Mouse (Mus musculus) liver, postnatal 0 days (tissue): Measurements from ENCODE around the gene Gcgr. TPM values are rescaled to one million over a fixed set of nuclear protein-coding genes. Genes with fewer than 3 reads are reported as not detected.

Experiments
- ATAC-seq: fragments of 200-750 bp; cut with Nextera tagmentation; 2 replicates; pipeline ENCODE4 v1.8.0; 2017; ENCODE audit warnings: mild to moderate bottlenecking, moderate library complexity
- DNase-seq: peaks from one replicate; pipeline ENCODE4 v3.0.0-alpha.2; 2016
- H3K27ac ChIP-seq: fragments of 300-500 bp; sonication (generic); 2 replicates; pipeline ENCODE4 v1.5.1; 2014; ENCODE audit warnings: antibody characterized with exemption, moderate library complexity, mild to moderate bottlenecking, low read depth
- H3K27me3 ChIP-seq: fragments of 300-500 bp; sonication (generic); 2 replicates; pipeline ENCODE4 v1.6.1; 2014; ENCODE audit warnings: low read length, control low read depth, mixed read lengths; ENCODE audit not compliant: insufficient read depth
- H3K36me3 ChIP-seq: fragments of 300-500 bp; sonication (generic); replicated peaks from 2 replicates; pipeline ENCODE4 v1.6.1; 2014; ENCODE audit warnings: mild to moderate bottlenecking, control low read depth, low read length, moderate library complexity, mixed read lengths; ENCODE audit not compliant: insufficient read depth
- H3K4me1 ChIP-seq: fragments of 300-500 bp; sonication (generic); 2 replicates; pipeline ENCODE4 v1.6.1; 2014; ENCODE audit warnings: antibody characterized with exemption, mild to moderate bottlenecking, control low read depth; ENCODE audit not compliant: insufficient read depth
- H3K4me2 ChIP-seq: fragments of 300-500 bp; sonication (generic); 2 replicates; pipeline ENCODE4 v1.6.1; 2014; ENCODE audit warnings: low read depth, mild to moderate bottlenecking, low read length, moderate library complexity, mixed read lengths
- H3K4me3 ChIP-seq: fragments of 300-500 bp; sonication (generic); 2 replicates; pipeline ENCODE4 v1.5.1; 2014; ENCODE audit warnings: low read depth, low read length
- H3K9ac ChIP-seq: fragments of 300-500 bp; sonication (generic); replicated peaks from 2 replicates; pipeline ENCODE4 v1.6.1; 2014; ENCODE audit warnings: mild to moderate bottlenecking, moderate library complexity
- H3K9me3 ChIP-seq: fragments of 300-500 bp; sonication (generic); 2 replicates; pipeline ENCODE4 v1.6.1; 2016; ENCODE audit warnings: mild to moderate bottlenecking, control low read depth, low read length, mixed read lengths
- CTCF ChIP-seq: sonication (generic); IDR thresholded peaks from 2 replicates; pipeline ENCODE4 v1.5.1; 2016; ENCODE audit warnings: antibody characterized with exemption, low read depth
- EP300 ChIP-seq: IDR thresholded peaks from 2 replicates; pipeline ENCODE4 v1.6.1; 2016; ENCODE audit warnings: antibody characterized with exemption, low read depth, mild to moderate bottlenecking
- WGBS: fragments of 180-500 bp; shearing (Covaris S2); extraction: QIAGEN DNeasy Blood & Tissue Kit; methylation state at CpG from one replicate; pipeline ENCODE4 v1.1.7; 2014; ENCODE audit not compliant: insufficient replicate concordance; 5-methylcytosine and 5-hydroxymethylcytosine counted together
- polyA plus RNA-seq: library from polyadenylated mRNA; unstranded; fragments of >200 nt; fragmentation: Nextera tagmentation; extraction: Ambion mirVana; gene quantifications from 2 replicates; pipeline ENCODE4 v1.2.1, GENCODE M21; 2015

Gene Gcgr
- polyA plus RNA-seq, 1 experiment from 2014 or later = 66.9 TPM

GRCm38 (mm10) chr11:120522581-120522980, 7.9 kb upstream of the Gcgr start:
- WGBS = 74% methylated on average over 8 of the region's 8 CpGs
- no peak for ATAC-seq
- H3K36me3 ChIP-seq = no peaks in the 10 kb centered on the region
- no peak overlapping the region for H3K4me3 ChIP-seq
- TF ChIP-seq CTCF (no peak), EP300 (no peak)
- no peak for DNase-seq
- no peak overlapping the region for H3K4me2 ChIP-seq
- no peaks in the 10 kb centered on the region for H3K27me3 ChIP-seq
- no peaks in the 10 kb centered on the region for H3K9me3 ChIP-seq
- H3K27ac ChIP-seq = no peak overlapping the region
- no peak overlapping the region for H3K9ac ChIP-seq
- H3K4me1 ChIP-seq = peaks cover 18% of the 10 kb centered on the region

GRCm38 (mm10) chr11:120525959-120526358, 4.5 kb upstream of the Gcgr start:
- DNase-seq (peak; percentile 9), ATAC-seq (no peak)
- H3K4me3 ChIP-seq = no peak overlapping the region
- peak overlapping the region; percentile 70 for H3K27ac ChIP-seq
- no peak overlapping the region for H3K9ac ChIP-seq
- H3K4me1 ChIP-seq = peaks cover 28% of the 10 kb centered on the region
- no peak for TF ChIP-seq EP300
- TF ChIP-seq CTCF = no peak
- no peaks in the 10 kb centered on the region for H3K9me3 ChIP-seq
- 74% methylated on average over 2 of the region's 2 CpGs for WGBS
- peaks cover 23% of the 10 kb centered on the region for H3K27me3 ChIP-seq
- H3K36me3 ChIP-seq = no peaks in the 10 kb centered on the region
- H3K4me2 ChIP-seq = no peak overlapping the region

GRCm38 (mm10) chr11:120527690-120528354, 2.7 kb upstream of the Gcgr start:
- Histone ChIP-seq H3K27ac (peak overlapping the region; percentile 93), H3K36me3 (no peaks in the 10 kb centered on the region), H3K4me1 (peaks cover 31% of the 10 kb centered on the region), H3K9me3 (no peaks in the 10 kb centered on the region), H3K9ac (peak overlapping the region; percentile 7; the same call in 1 of the 2 replicates), H3K4me3 (no peak overlapping the region), H3K27me3 (peaks cover 38% of the 10 kb centered on the region), H3K4me2 (no peak overlapping the region)
- TF ChIP-seq EP300 = peak; percentile 50; the same call in 1 of the 2 replicates
- TF ChIP-seq CTCF = no peak
- 0 out of 2 replicates have a peak, but pooled peaks have one; percentile 9 for ATAC-seq
- DNase-seq = no peak
- 50% methylated on average over 9 of the region's 9 CpGs for WGBS

GRCm38 (mm10) chr11:120528903-120529302, 1.6 kb upstream of the Gcgr start:
- H3K9ac ChIP-seq = peak overlapping the region; percentile 68
- H3K4me2 ChIP-seq = peak overlapping the region; percentile 70
- ATAC-seq (peak; percentile 68), DNase-seq (peak; percentile 61)
- H3K27ac ChIP-seq = peak overlapping the region; percentile 93
- no peaks in the 10 kb centered on the region for H3K9me3 ChIP-seq
- H3K27me3 ChIP-seq = peaks cover 38% of the 10 kb centered on the region
- TF ChIP-seq CTCF (no peak), EP300 (no peak)
- 55% methylated on average over 4 of the region's 4 CpGs for WGBS
- no peak overlapping the region for H3K4me3 ChIP-seq
- peaks cover 31% of the 10 kb centered on the region for H3K4me1 ChIP-seq
- no peaks in the 10 kb centered on the region for H3K36me3 ChIP-seq

GRCm38 (mm10) chr11:120531646-120532045, 1.1 kb downstream of the Gcgr start:
- 26% methylated on average over 9 of the region's 9 CpGs for WGBS
- H3K36me3 ChIP-seq = no peaks in the 10 kb centered on the region
- TF ChIP-seq EP300 = no peak
- no peak for TF ChIP-seq CTCF
- H3K9me3 ChIP-seq = no peaks in the 10 kb centered on the region
- H3K4me1 ChIP-seq = peaks cover 31% of the 10 kb centered on the region
- ATAC-seq = peak; percentile 41; the same call in 1 of the 2 replicates
- H3K27me3 ChIP-seq = peaks cover 38% of the 10 kb centered on the region
- H3K4me3 ChIP-seq = peak overlapping the region; percentile 51
- DNase-seq = no peak
- peak overlapping the region; percentile 70 for H3K4me2 ChIP-seq
- H3K27ac ChIP-seq = peak overlapping the region; percentile 93
- peak overlapping the region; percentile 68 for H3K9ac ChIP-seq

DNA sequence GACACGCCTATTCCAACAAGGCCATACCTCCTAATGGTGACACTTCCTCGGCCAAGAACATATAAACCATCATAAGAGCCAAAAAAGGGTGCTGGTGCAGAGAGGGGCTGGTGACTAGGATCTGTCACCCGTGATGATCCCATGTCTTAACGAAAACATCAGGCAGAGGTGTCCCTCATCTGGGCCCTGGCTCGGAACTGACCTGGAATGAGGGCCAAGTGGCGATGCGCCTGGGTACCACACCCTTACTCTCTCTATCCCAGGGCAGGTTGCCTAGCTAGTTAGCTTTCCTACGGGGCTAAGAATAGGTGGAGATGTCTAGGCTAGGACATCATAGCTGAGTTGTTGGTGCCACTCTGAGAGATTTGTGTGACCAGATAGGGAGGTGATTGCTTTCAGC, 3.6 kb downstream of the Gcgr start:
- WGBS = 77% methylated on average over 8 of the region's 8 CpGs
- ATAC-seq (no peak), DNase-seq (no peak)
- Histone ChIP-seq H3K9ac (no peak overlapping the region), H3K4me1 (peaks cover 26% of the 10 kb centered on the region), H3K9me3 (no peaks in the 10 kb centered on the region), H3K27ac (no peak overlapping the region), H3K4me3 (no peak overlapping the region), H3K36me3 (peaks cover 3% of the 10 kb centered on the region; the same call in 1 of the 2 replicates), H3K4me2 (no peak overlapping the region), H3K27me3 (peaks cover 33% of the 10 kb centered on the region)
- TF ChIP-seq EP300 = no peak
- no peak for TF ChIP-seq CTCF
